Comparison of ENCODE assay signal across 18 mouse cellular contexts in genomic region chr6:67130540-67131301, GRCm38 (mm10).
A peak's percentile ranks its signal among the peaks of the same experiment; 100 is the strongest.
DNase-seq lines count a peak whose midpoint lies in the region; ATAC-seq and TF ChIP-seq lines count a peak whose summit lies in the region.
"Had no signal": no experiment of that assay in that cellular context is flagged by ENCODE, and none has a peak within 500 bp of the region (broad histone marks: within the 10 kb centered on the region; RNA-seq: fewer than 3 reads in every experiment).

No protein-coding gene starts in this region.

- no peak for DNase-seq in hindbrain, embryonic 11.5 days (ENCODE audit: low spot score)
- DNase-seq in midbrain, postnatal 0 days (ENCODE audit: low spot score), result no peak
- DNase-seq: cerebellum, adult 9-10 months; embryo, embryonic 11 days; heart, postnatal 36 days; kidney, postnatal 36 days; lung, adult 2 months; lung, postnatal 36 days; spleen, adult 18-20 months; thymus, adult 18-20 months had no signal

- H3K4me2 ChIP-seq in hindbrain, embryonic 11.5 days (replicated peaks; ENCODE audit: low read depth, low read length), result no peak overlapping the region
- H3K4me2 ChIP-seq in hindbrain, embryonic 13.5 days, result no peak overlapping the region
- H3K4me2 ChIP-seq in midbrain, postnatal 0 days (ENCODE audit: low read depth, low read length, poor library complexity, severe bottlenecking), result no peak overlapping the region
- no peak overlapping the region for H3K4me2 ChIP-seq in midbrain, embryonic 15.5 days
- H3K4me2 ChIP-seq in hindbrain, embryonic 16.5 days (ENCODE audit: low read length), result no peak overlapping the region
- H3K4me2 ChIP-seq in forebrain, embryonic 15.5 days (replicated peaks), result no peak overlapping the region
- H3K4me2 ChIP-seq: heart, embryonic 13.5 days had no signal

- no peak for TF ChIP-seq CTCF in midbrain, postnatal 0 days (IDR thresholded peaks at IDR 0.05)

- 73% methylated on average over 11 of the region's 11 CpGs for WGBS in hindbrain, embryonic 11.5 days
- 66% methylated on average over 11 of the region's 11 CpGs for WGBS in hindbrain, embryonic 13.5 days
- whole genome bisulfite sequencing in midbrain, postnatal 0 days, result 74% methylated on average over 11 of the region's 11 CpGs
- 75% methylated on average over 11 of the region's 11 CpGs for WGBS in midbrain, embryonic 15.5 days
- WGBS in hindbrain, embryonic 16.5 days, result 61% methylated on average over 11 of the region's 11 CpGs
- 80% methylated on average over 11 of the region's 11 CpGs for WGBS in forebrain, embryonic 15.5 days

- no peak overlapping the region for H3K9ac ChIP-seq in hindbrain, embryonic 11.5 days (ENCODE audit: low read depth, low read length)
- H3K9ac ChIP-seq in hindbrain, embryonic 13.5 days, result no peak overlapping the region
- no peak overlapping the region for H3K9ac ChIP-seq in midbrain, postnatal 0 days (replicated peaks; ENCODE audit: low read length, poor library complexity, severe bottlenecking)
- H3K9ac ChIP-seq in midbrain, embryonic 15.5 days, result no peak overlapping the region
- no peak overlapping the region for H3K9ac ChIP-seq in hindbrain, embryonic 16.5 days (ENCODE audit: low read depth, low read length)
- H3K9ac ChIP-seq in forebrain, embryonic 15.5 days (replicated peaks), result no peak overlapping the region
- H3K9ac ChIP-seq: heart, embryonic 13.5 days had no signal

- ATAC-seq in hindbrain, embryonic 11.5 days (ENCODE audit: low FRiP score), result peak; percentile 59
- ATAC-seq in hindbrain, embryonic 13.5 days (ENCODE audit: low FRiP score), result no peak
- ATAC-seq in midbrain, postnatal 0 days (ENCODE audit: low FRiP score), result 0 out of 2 replicates have a peak, but pooled peaks have one; percentile 38
- ATAC-seq in midbrain, embryonic 15.5 days (replicated peaks), result no peak
- ATAC-seq in hindbrain, embryonic 16.5 days, result peak; percentile 56; the same call in 1 of the 2 replicates
- ATAC-seq in megakaryocyte progenitor cell, adult 5-6 weeks (replicated peaks; ENCODE audit: poor library complexity), result no peak
- no peak for ATAC-seq in forebrain, embryonic 15.5 days (replicated peaks)
- ATAC-seq: intestine, postnatal 0 days had no signal

- no peak overlapping the region for H3K4me3 ChIP-seq in hindbrain, embryonic 11.5 days (ENCODE audit: low read depth, low read length)
- no peak overlapping the region for H3K4me3 ChIP-seq in hindbrain, embryonic 13.5 days
- H3K4me3 ChIP-seq in midbrain, postnatal 0 days (ENCODE audit: low read depth, low read length), result no peak overlapping the region
- no peak overlapping the region for H3K4me3 ChIP-seq in midbrain, embryonic 15.5 days
- H3K4me3 ChIP-seq in hindbrain, embryonic 16.5 days (ENCODE audit: low read length), result no peak overlapping the region
- no peak overlapping the region for H3K4me3 ChIP-seq in forebrain, embryonic 15.5 days
- H3K4me3 ChIP-seq: heart, embryonic 13.5 days; midbrain, embryonic 10.5 days had no signal

- H3K36me3 ChIP-seq in hindbrain, embryonic 11.5 days (ENCODE audit: control insufficient read depth, insufficient read depth, low read length), result no peaks in the 10 kb centered on the region
- no peaks in the 10 kb centered on the region for H3K36me3 ChIP-seq in hindbrain, embryonic 13.5 days
- no peaks in the 10 kb centered on the region for H3K36me3 ChIP-seq in midbrain, postnatal 0 days (ENCODE audit: insufficient read depth, low read length)
- no peaks in the 10 kb centered on the region for H3K36me3 ChIP-seq in midbrain, embryonic 15.5 days (replicated peaks)
- no peaks in the 10 kb centered on the region for H3K36me3 ChIP-seq in hindbrain, embryonic 16.5 days (ENCODE audit: control insufficient read depth, insufficient read depth, low read length)
- H3K36me3 ChIP-seq in forebrain, embryonic 15.5 days, result no peaks in the 10 kb centered on the region
- H3K36me3 ChIP-seq: heart, embryonic 13.5 days; midbrain, embryonic 10.5 days had no signal

- H3K4me1 ChIP-seq in hindbrain, embryonic 11.5 days (replicated peaks; ENCODE audit: control insufficient read depth, insufficient read depth, low read length), result no peaks in the 10 kb centered on the region
- H3K4me1 ChIP-seq in hindbrain, embryonic 13.5 days (replicated peaks), result peaks cover 5% of the 10 kb centered on the region; the same call in 1 of the 2 replicates
- H3K4me1 ChIP-seq in midbrain, postnatal 0 days (ENCODE audit: insufficient read depth, low read length), result no peaks in the 10 kb centered on the region
- no peaks in the 10 kb centered on the region for H3K4me1 ChIP-seq in midbrain, embryonic 15.5 days
- no peaks in the 10 kb centered on the region for H3K4me1 ChIP-seq in hindbrain, embryonic 16.5 days (ENCODE audit: control insufficient read depth, insufficient read depth, low read depth, low read length)
- no peaks in the 10 kb centered on the region for H3K4me1 ChIP-seq in forebrain, embryonic 15.5 days
- H3K4me1 ChIP-seq: heart, embryonic 13.5 days had no signal

- no peaks in the 10 kb centered on the region for H3K9me3 ChIP-seq in hindbrain, embryonic 11.5 days (ENCODE audit: control insufficient read depth, low read length)
- no peaks in the 10 kb centered on the region for H3K9me3 ChIP-seq in hindbrain, embryonic 13.5 days
- no peaks in the 10 kb centered on the region for H3K9me3 ChIP-seq in midbrain, postnatal 0 days (ENCODE audit: low read length)
- no peaks in the 10 kb centered on the region for H3K9me3 ChIP-seq in midbrain, embryonic 15.5 days
- H3K9me3 ChIP-seq in hindbrain, embryonic 16.5 days (ENCODE audit: control insufficient read depth, low read length), result peaks cover 2% of the 10 kb centered on the region
- H3K9me3 ChIP-seq in forebrain, embryonic 15.5 days, result peaks cover 2% of the 10 kb centered on the region; the same call in 1 of the 2 replicates
- H3K9me3 ChIP-seq: midbrain, embryonic 10.5 days had no signal

- no peaks in the 10 kb centered on the region for H3K27me3 ChIP-seq in hindbrain, embryonic 11.5 days (ENCODE audit: control insufficient read depth, insufficient read depth, low read length)
- H3K27me3 ChIP-seq in hindbrain, embryonic 13.5 days, result no peaks in the 10 kb centered on the region
- H3K27me3 ChIP-seq in midbrain, postnatal 0 days (ENCODE audit: insufficient read depth, low read length), result no peaks in the 10 kb centered on the region
- no peaks in the 10 kb centered on the region for H3K27me3 ChIP-seq in midbrain, embryonic 15.5 days (replicated peaks)
- H3K27me3 ChIP-seq in hindbrain, embryonic 16.5 days (replicated peaks; ENCODE audit: control insufficient read depth, insufficient read depth, low read length), result no peaks in the 10 kb centered on the region
- H3K27me3 ChIP-seq in forebrain, embryonic 15.5 days, result no peaks in the 10 kb centered on the region

- no peak overlapping the region for H3K27ac ChIP-seq in hindbrain, embryonic 11.5 days (ENCODE audit: low read depth, low read length)
- no peak overlapping the region for H3K27ac ChIP-seq in hindbrain, embryonic 13.5 days
- no peak overlapping the region for H3K27ac ChIP-seq in midbrain, postnatal 0 days (ENCODE audit: low read depth, low read length)
- no peak overlapping the region for H3K27ac ChIP-seq in midbrain, embryonic 15.5 days
- H3K27ac ChIP-seq in hindbrain, embryonic 16.5 days (ENCODE audit: low read depth, low read length), result no peak overlapping the region
- no peak overlapping the region for H3K27ac ChIP-seq in forebrain, embryonic 15.5 days (replicated peaks)
- H3K27ac ChIP-seq: heart, embryonic 13.5 days; midbrain, embryonic 10.5 days had no signal

Comparison
In these comparisons a context has a peak if more than half of its experiments do, and no peak if none do; other contexts are left out.
1. ATAC-seq: peak in hindbrain, embryonic 11.5 days (single experiment), midbrain, postnatal 0 days (single experiment) and hindbrain, embryonic 16.5 days (single experiment); none in hindbrain, embryonic 13.5 days (single experiment), midbrain, embryonic 15.5 days (single experiment), megakaryocyte progenitor cell, adult 5-6 weeks (single experiment) and forebrain, embryonic 15.5 days (single experiment).